25 mouse cellular contexts compared by ENCODE assay signal in genomic region chr15:101394908-101395307, GRCm38 (mm10). TPM values are rescaled to one million over a fixed set of nuclear protein-coding genes. Genes with fewer than 3 reads are reported as not detected.
DNase-seq lines count a peak whose midpoint lies in the region; ATAC-seq and TF ChIP-seq lines count a peak whose summit lies in the region.
"Had no signal": no experiment of that assay in that cellular context is flagged by ENCODE, and none has a peak within 500 bp of the region (broad histone marks: within the 10 kb centered on the region; RNA-seq: fewer than 3 reads in every experiment).

No protein-coding gene starts in this region.

- H3K4me2 ChIP-seq in kidney, postnatal 0 days (ENCODE audit: low read length), result no peak overlapping the region
- no peak overlapping the region for H3K4me2 ChIP-seq in lung, embryonic 14.5 days
- H3K4me2 ChIP-seq: heart, embryonic 13.5 days; hindbrain, embryonic 13.5 days; liver, embryonic 11.5 days; midbrain, embryonic 11.5 days; neural tube, embryonic 12.5 days had no signal

- peak; percentile 10 for DNase-seq in gastrocnemius, adult 2 months
- DNase-seq in gastrocnemius, postnatal 36 days, result no peak
- DNase-seq in kidney, postnatal 0 days (ENCODE audit: low spot score), result no peak
- DNase-seq in kidney, postnatal 10 days, result no peak
- no peak for DNase-seq in lung, embryonic 14.5 days
- DNase-seq in lung, postnatal 25 days (ENCODE audit: low spot score), result no peak
- DNase-seq in kidney, postnatal 36 days, result peak; percentile 34 to 57
- no peak for DNase-seq in adrenal gland, postnatal 14 days
- DNase-seq: adrenal gland, adult 2 months; cerebellum, postnatal 36 days; forebrain, postnatal 0 days; layer of hippocampus, adult 9-11 months; left cerebral cortex, postnatal 4 days; right cerebral cortex, adult 18-20 months; thymus, postnatal 36 days had no signal

- WGBS in kidney, postnatal 0 days, result 50% methylated on average over 7 of the region's 7 CpGs
- 57% methylated on average over 7 of the region's 7 CpGs for WGBS in lung, embryonic 14.5 days

- no peaks in the 10 kb centered on the region for H3K9me3 ChIP-seq in kidney, postnatal 0 days (replicated peaks; ENCODE audit: low read length)
- no peaks in the 10 kb centered on the region for H3K9me3 ChIP-seq in lung, embryonic 14.5 days (ENCODE audit: low read depth, low read length)
- H3K9me3 ChIP-seq: forebrain, embryonic 10.5 days; heart, embryonic 13.5 days; hindbrain, embryonic 13.5 days; neural tube, embryonic 12.5 days had no signal

- no peak overlapping the region for H3K9ac ChIP-seq in kidney, postnatal 0 days (ENCODE audit: low read depth, low read length)
- no peak overlapping the region for H3K9ac ChIP-seq in lung, embryonic 14.5 days
- H3K9ac ChIP-seq: forebrain, postnatal 0 days; heart, embryonic 13.5 days; hindbrain, embryonic 13.5 days; neural tube, embryonic 12.5 days had no signal

- TF ChIP-seq CTCF in gastrocnemius, adult 2 months (IDR thresholded peaks at IDR 0.05), result no peak
- peak; percentile 37 for TF ChIP-seq CTCF in kidney, postnatal 0 days (IDR thresholded peaks at IDR 0.05; ENCODE audit: low read depth)
- peak; percentile 38 for TF ChIP-seq CTCF in lung, embryonic 14.5 days (IDR thresholded peaks at IDR 0.05; ENCODE audit: low read depth)

- intact Hi-C loops in gastrocnemius, adult 2 months (cut with DNase I), result no loop called here
- intact Hi-C loops in gastrocnemius, postnatal 36 days (cut with DNase I), result no loop called here

- no peak overlapping the region for H3K27ac ChIP-seq in gastrocnemius, adult 2 months
- no peak overlapping the region for H3K27ac ChIP-seq in kidney, postnatal 0 days
- no peak overlapping the region for H3K27ac ChIP-seq in lung, embryonic 14.5 days (ENCODE audit: low read depth)
- H3K27ac ChIP-seq: forebrain, embryonic 10.5 days; heart, embryonic 13.5 days; hindbrain, embryonic 13.5 days; left cerebral cortex, adult 2 months; neural tube, embryonic 12.5 days had no signal

- ATAC-seq in kidney, postnatal 0 days (replicated peaks; ENCODE audit: low FRiP score, low read depth), result peak; percentile 61; the same call in 1 of the 2 replicates
- ATAC-seq in lung, embryonic 14.5 days (ENCODE audit: insufficient read depth), result no peak
- ATAC-seq: forebrain, postnatal 0 days; inflammation-experienced regulatory T-cells, adult 6 months had no signal

- H3K36me3 ChIP-seq in kidney, postnatal 0 days (ENCODE audit: insufficient read depth, low read length), result no peaks in the 10 kb centered on the region
- H3K36me3 ChIP-seq in lung, embryonic 14.5 days (ENCODE audit: insufficient read depth), result no peaks in the 10 kb centered on the region
- H3K36me3 ChIP-seq: forebrain, embryonic 10.5 days; heart, embryonic 13.5 days; hindbrain, embryonic 13.5 days; neural tube, embryonic 12.5 days had no signal

- no peak overlapping the region for H3K4me3 ChIP-seq in gastrocnemius, adult 2 months
- H3K4me3 ChIP-seq in kidney, postnatal 0 days (replicated peaks; ENCODE audit: low read depth, low read length), result no peak overlapping the region
- no peak overlapping the region for H3K4me3 ChIP-seq in lung, embryonic 14.5 days (ENCODE audit: low read depth, low read length)
- H3K4me3 ChIP-seq: forebrain, embryonic 10.5 days; heart, embryonic 13.5 days; hindbrain, embryonic 13.5 days; left cerebral cortex, adult 2 months; neural tube, embryonic 12.5 days had no signal

- H3K4me1 ChIP-seq in kidney, postnatal 0 days (replicated peaks; ENCODE audit: insufficient read depth, low read length), result no peaks in the 10 kb centered on the region
- H3K4me1 ChIP-seq in lung, embryonic 14.5 days (ENCODE audit: insufficient read depth), result no peaks in the 10 kb centered on the region
- H3K4me1 ChIP-seq: forebrain, embryonic 10.5 days; hindbrain, embryonic 13.5 days; neural tube, embryonic 12.5 days had no signal

- no peaks in the 10 kb centered on the region for H3K27me3 ChIP-seq in kidney, postnatal 0 days (ENCODE audit: insufficient read depth, low read length)
- H3K27me3 ChIP-seq in lung, embryonic 14.5 days (ENCODE audit: insufficient read depth, low read length), result no peaks in the 10 kb centered on the region
- H3K27me3 ChIP-seq: hindbrain, embryonic 13.5 days; neural tube, embryonic 12.5 days had no signal

RNA-seq across cellular contexts. Expression of gene Krt7, which starts 15.9 kb away (rescaled TPM):
- not detected for total RNA-seq in gastrocnemius, adult 2 months (2021)
- total RNA-seq in gastrocnemius, postnatal 36 days (2021), result under 1 TPM in 1 of 2 experiments, not detected in 1; 0.15 TPM
- 226 and 229 TPM in 2 replicates for polyA plus RNA-seq in kidney, postnatal 0 days (2015; fragmentation: Nextera tagmentation; extraction: Ambion mirVana)
- polyA plus RNA-seq in lung, embryonic 14.5 days (2014; fragmentation: Nextera tagmentation; extraction: Ambion mirVana), result 108 and 114 TPM in 2 replicates
- total RNA-seq in adrenal gland, postnatal 14 days (2021), result 1.4 and 2.3 TPM in 2 replicates

RNA-seq across cellular contexts. Expression of gene Krt80, which starts 24.9 kb away (rescaled TPM):
- 1 to 10 TPM; 1.6 to 2.5 TPM for total RNA-seq in gastrocnemius, adult 2 months (2021)
- 1 to 10 TPM; 1.9 to 2.5 TPM for total RNA-seq in gastrocnemius, postnatal 36 days (2021)
- polyA plus RNA-seq in kidney, postnatal 0 days (2015; fragmentation: Nextera tagmentation; extraction: Ambion mirVana), result 1.9 and 2.2 TPM in 2 replicates
- 1.5 and 2.2 TPM in 2 replicates for polyA plus RNA-seq in lung, embryonic 14.5 days (2014; fragmentation: Nextera tagmentation; extraction: Ambion mirVana)
- total RNA-seq in adrenal gland, postnatal 14 days (2021), result 0.74 and 1.1 TPM in 2 replicates
- polyA plus RNA-seq: liver, embryonic 11.5 days; midbrain, embryonic 11.5 days; neural tube, embryonic 12.5 days had no signal

RNA-seq across cellular contexts. Expression of gene Krt87, which starts 43.7 kb away (rescaled TPM):
- not detected for total RNA-seq in gastrocnemius, adult 2 months (2021)
- not detected for total RNA-seq in gastrocnemius, postnatal 36 days (2021)
- 0.05 TPM in 1 of 2 replicates, not detected in the other for polyA plus RNA-seq in kidney, postnatal 0 days (2015; fragmentation: Nextera tagmentation; extraction: Ambion mirVana)
- 0.20 and 0.22 TPM in 2 replicates for polyA plus RNA-seq in lung, embryonic 14.5 days (2014; fragmentation: Nextera tagmentation; extraction: Ambion mirVana)
- total RNA-seq in adrenal gland, postnatal 14 days (2021), result not detected in 2 replicates
- total RNA-seq: adrenal gland, adult 2 months; granulocyte monocyte progenitor cell, adult 5-6 weeks; heart, postnatal 25 days had no signal
- polyA plus RNA-seq: adrenal gland, adult 2 months; liver, embryonic 11.5 days had no signal

RNA-seq across cellular contexts. Expression of gene Krt88, which starts 52.6 kb away (rescaled TPM):
- not detected for total RNA-seq in gastrocnemius, adult 2 months (2021)
- not detected for total RNA-seq in gastrocnemius, postnatal 36 days (2021)
- polyA plus RNA-seq in kidney, postnatal 0 days (2015; fragmentation: Nextera tagmentation; extraction: Ambion mirVana), result 0.13 TPM in 1 of 2 replicates, not detected in the other
- polyA plus RNA-seq in lung, embryonic 14.5 days (2014; fragmentation: Nextera tagmentation; extraction: Ambion mirVana), result 0.22 TPM in 1 of 2 replicates, not detected in the other
- total RNA-seq in adrenal gland, postnatal 14 days (2021), result not detected in 2 replicates
- total RNA-seq: adrenal gland, adult 2 months; forebrain, postnatal 0 days; granulocyte monocyte progenitor cell, adult 5-6 weeks; heart, postnatal 25 days; left cerebral cortex, adult 2 months; left cerebral cortex, postnatal 4 days had no signal
- polyA plus RNA-seq: adrenal gland, adult 2 months; forebrain, embryonic 10.5 days; forebrain, postnatal 0 days; heart, embryonic 13.5 days; hindbrain, embryonic 13.5 days; inflammation-experienced regulatory T-cells, adult 6 months; liver, embryonic 11.5 days; midbrain, embryonic 11.5 days; neural tube, embryonic 12.5 days had no signal

Comparison
In these comparisons a context has a peak if more than half of its experiments do, and no peak if none do; other contexts are left out.
1. DNase-seq: peak in gastrocnemius, adult 2 months (single experiment) and kidney, postnatal 36 days (2 of 2); none in gastrocnemius, postnatal 36 days (0 of 2), kidney, postnatal 0 days (single experiment), kidney, postnatal 10 days (single experiment), lung, embryonic 14.5 days (single experiment), lung, postnatal 25 days (single experiment) and adrenal gland, postnatal 14 days (single experiment).